ENCODE assay signal across 8 mouse cellular contexts in the genomic region with DNA sequence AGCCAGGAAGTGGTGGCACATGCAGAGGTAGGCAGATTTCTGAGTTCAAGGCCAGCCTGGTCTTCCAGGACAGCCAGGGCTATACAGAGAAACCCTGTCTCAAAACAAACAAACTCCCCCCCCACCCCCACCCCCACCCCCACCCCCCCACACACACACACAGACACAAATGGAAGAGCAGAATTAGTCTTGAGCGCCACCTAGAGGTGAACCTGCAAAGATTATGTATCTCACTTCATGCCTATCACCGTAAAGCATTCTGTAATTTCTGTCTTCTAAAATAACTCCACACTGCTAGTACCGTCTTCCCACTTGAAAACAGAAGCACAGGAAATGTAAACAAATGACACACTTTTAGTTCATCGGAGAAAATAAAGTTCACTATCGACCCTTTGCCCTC. TPM values are rescaled to one million over a fixed set of nuclear protein-coding genes. Genes with fewer than 3 reads are reported as not detected.
DNase-seq lines count a peak whose midpoint lies in the region; ATAC-seq and TF ChIP-seq lines count a peak whose summit lies in the region.

No protein-coding gene starts in this region.

- no peak overlapping the region for H3K27ac ChIP-seq in liver, adult 2 months (replicated peaks; ENCODE audit: insufficient read depth, low read depth, low read length)
- H3K27ac ChIP-seq in liver, embryonic 11.5 days (ENCODE audit: low read depth, low read length) = no peak overlapping the region
- H3K27ac ChIP-seq in bone marrow macrophage, adult 2 months (ENCODE audit: insufficient read depth, low read depth, low read length) = no peak overlapping the region
- H3K27ac ChIP-seq in forebrain, embryonic 13.5 days = no peak overlapping the region

- no peaks in the 10 kb centered on the region for H3K36me3 ChIP-seq in liver, adult 2 months (ENCODE audit: control insufficient read depth, insufficient read depth, low read length)
- H3K36me3 ChIP-seq in liver, embryonic 11.5 days (ENCODE audit: control insufficient read depth, insufficient read depth, low read length) = no peaks in the 10 kb centered on the region
- peaks cover 5% of the 10 kb centered on the region for H3K36me3 ChIP-seq in forebrain, embryonic 13.5 days (ENCODE audit: poor library complexity, severe bottlenecking)

- ATAC-seq in frontal cortex, adult (ENCODE audit: low TSS enrichment) = peak; percentile 62
- no peak for ATAC-seq in liver, embryonic 11.5 days (replicated peaks; ENCODE audit: low FRiP score)
- ATAC-seq in forebrain, embryonic 13.5 days = peak; percentile 66; the same call in 1 of the 2 replicates

- H3K9me3 ChIP-seq in liver, embryonic 11.5 days (ENCODE audit: control insufficient read depth, low read length) = no peaks in the 10 kb centered on the region
- H3K9me3 ChIP-seq in forebrain, embryonic 13.5 days (replicated peaks) = no peaks in the 10 kb centered on the region

- H3K4me3 ChIP-seq in liver, adult 2 months (ENCODE audit: insufficient read depth, low read depth, low read length) = no peak overlapping the region
- no peak overlapping the region for H3K4me3 ChIP-seq in liver, embryonic 11.5 days (ENCODE audit: low read depth, low read length)
- no peak overlapping the region for H3K4me3 ChIP-seq in bone marrow macrophage, adult 2 months (ENCODE audit: insufficient read depth, low read length)
- H3K4me3 ChIP-seq in forebrain, embryonic 13.5 days = no peak overlapping the region

- peak; percentile 48 for TF ChIP-seq CTCF in liver, adult 2 months (IDR thresholded peaks at IDR 0.05; ENCODE audit: low read depth, low read length)
- TF ChIP-seq CTCF in bone marrow macrophage, adult 2 months (IDR thresholded peaks at IDR 0.05; ENCODE audit: low read depth, low read length) = peak; percentile 12; the same call in 1 of the 2 replicates

- TF ChIP-seq POLR2A in liver, adult 2 months (IDR thresholded peaks at IDR 0.05; ENCODE audit: extremely low read depth, insufficient read depth, low read length) = no peak
- no peak for TF ChIP-seq POLR2A in bone marrow macrophage, adult 2 months (IDR thresholded peaks at IDR 0.05; ENCODE audit: borderline replicate concordance, low read depth, low read length)

- H3K9ac ChIP-seq in liver, adult 2 months (ENCODE audit: low read depth, low read length) = no peak overlapping the region
- no peak overlapping the region for H3K9ac ChIP-seq in liver, embryonic 11.5 days (ENCODE audit: low read depth, low read length)
- H3K9ac ChIP-seq in forebrain, embryonic 13.5 days = no peak overlapping the region

- WGBS in liver, adult 2 months = 53% methylated on average over 5 of the region's 5 CpGs
- WGBS in liver, embryonic 11.5 days = 57% methylated on average over 5 of the region's 5 CpGs
- 57% methylated on average over 5 of the region's 5 CpGs for WGBS in forebrain, embryonic 13.5 days

- H3K4me2 ChIP-seq in liver, embryonic 11.5 days = no peak overlapping the region
- H3K4me2 ChIP-seq in forebrain, embryonic 13.5 days = no peak overlapping the region

- no peak for DNase-seq in frontal cortex, postnatal 36 days (ENCODE audit: low spot score in 2 of 2)
- peak; percentile 43 for DNase-seq in liver, adult 2 months (ENCODE audit: extremely low read depth, low read depth, low spot score)
- DNase-seq in liver, embryonic 11.5 days (ENCODE audit: low spot score) = no peak
- DNase-seq in naive thymus-derived CD4-positive, alpha-beta T cell, adult 2 months (ENCODE audit: low read depth) = peak; percentile 70
- DNase-seq in frontal cortex, postnatal 10 days (ENCODE audit: low spot score in 2 of 2) = no peak

- H3K79me2 ChIP-seq in liver, adult 2 months (ENCODE audit: control insufficient read depth, insufficient read depth, low read length) = no peaks in the 10 kb centered on the region

- no peaks in the 10 kb centered on the region for H3K27me3 ChIP-seq in liver, adult 2 months (ENCODE audit: control insufficient read depth, insufficient read depth, low read length)
- H3K27me3 ChIP-seq in liver, embryonic 11.5 days (replicated peaks; ENCODE audit: control insufficient read depth, insufficient read depth, low read length) = no peaks in the 10 kb centered on the region
- H3K27me3 ChIP-seq in forebrain, embryonic 13.5 days = no peaks in the 10 kb centered on the region

- H3K4me1 ChIP-seq in liver, adult 2 months (ENCODE audit: control insufficient read depth, insufficient read depth, low read length) = peaks cover 2% of the 10 kb centered on the region; the same call in 1 of the 2 replicates
- H3K4me1 ChIP-seq in liver, embryonic 11.5 days (replicated peaks; ENCODE audit: control insufficient read depth, insufficient read depth, low read length) = no peaks in the 10 kb centered on the region
- H3K4me1 ChIP-seq in bone marrow macrophage, adult 2 months (ENCODE audit: control insufficient read depth, insufficient read depth, low read length) = peaks cover 12% of the 10 kb centered on the region
- peaks cover 16% of the 10 kb centered on the region for H3K4me1 ChIP-seq in forebrain, embryonic 13.5 days

RNA-seq across cellular contexts. Expression of a gene that starts 43.2 kb away (rescaled TPM):
- 2.1 and 2.8 TPM in 2 replicates for total RNA-seq in liver, adult 2 months (2014; rRNA removed)
- 0.57 and 1.0 TPM in 2 replicates for polyA plus RNA-seq in liver, adult 2 months (2012; rRNA removed)
- 4.9 and 5.8 TPM in 2 replicates for polyA plus RNA-seq in liver, embryonic 11.5 days (2014; fragmentation: Nextera tagmentation; extraction: Ambion mirVana)
- 11.8 and 12.0 TPM in 2 replicates for polyA plus RNA-seq in bone marrow macrophage, adult 2 months (2012; ENCODE audit: insufficient read depth, insufficient read length, missing spikeins)
- 10.4 and 12.6 TPM in 2 replicates for polyA plus RNA-seq in forebrain, embryonic 13.5 days (2015; fragmentation: Nextera tagmentation; extraction: Ambion mirVana)

Comparison
In these comparisons a context has a peak if more than half of its experiments do, and no peak if none do; other contexts are left out.
1. DNase-seq: peak in liver, adult 2 months (single experiment) and naive thymus-derived CD4-positive, alpha-beta T cell, adult 2 months (single experiment); none in frontal cortex, postnatal 36 days (0 of 2), liver, embryonic 11.5 days (single experiment) and frontal cortex, postnatal 10 days (0 of 2).